Mouse (Mus musculus) testis, adult 2 months (tissue): ENCODE measurements around the gene Vav1.

Experiments
- CTCF ChIP-seq: fragments of 200-500 bp; IDR thresholded peaks from 2 replicates; pipeline ENCODE4 v1.5.1; 2012; ENCODE audit warnings: low read depth, mild to moderate bottlenecking, inconsistent platforms, low read length, moderate library complexity; ENCODE audit not compliant: control insufficient read depth, insufficient read depth, insufficient replicate concordance
- POLR2A ChIP-seq: fragments of 200-500 bp; IDR thresholded peaks from 2 replicates; pipeline ENCODE4 v1.6.1; 2012; ENCODE audit warnings: low read depth, mild to moderate bottlenecking, inconsistent platforms, low read length, moderate library complexity; ENCODE audit not compliant: control insufficient read depth

DNA sequence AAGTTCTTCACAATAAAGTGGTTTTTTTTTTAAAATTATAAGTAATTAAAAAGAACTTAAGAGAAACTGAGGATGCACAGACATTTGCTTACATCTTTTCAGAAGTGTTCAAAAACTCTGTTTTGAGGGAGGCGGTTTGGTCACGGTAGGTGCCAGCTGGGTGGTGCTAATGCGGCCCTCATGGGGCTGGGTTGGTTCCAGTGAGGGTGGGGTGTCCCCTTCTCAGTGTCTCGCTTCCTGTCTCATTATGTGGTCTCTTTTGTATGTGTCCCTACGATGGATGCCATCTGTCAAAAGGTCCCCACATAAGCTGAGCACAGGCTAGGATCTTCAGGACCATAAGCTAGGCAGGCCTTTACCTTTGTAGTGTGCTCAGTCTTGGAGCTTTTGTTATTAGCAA, 70.2 kb downstream of the Vav1 start:
- TF ChIP-seq CTCF: no peak
- no peak for TF ChIP-seq POLR2A
